Mouse (Mus musculus) testis, adult 2 months (tissue): ENCODE results near the gene Pdhx. TPM values are rescaled to one million over a fixed set of nuclear protein-coding genes. Genes with fewer than 3 reads are reported as not detected.

ENCODE experiments used
- H3K27ac ChIP-seq: fragments of 200-500 bp; 2 replicates; pipeline ENCODE4 v1.5.1; 2012; ENCODE audit warnings: low read depth, low read length; ENCODE audit not compliant: control insufficient read depth, insufficient read depth
- H3K27me3 ChIP-seq: fragments of 200-500 bp; 2 replicates; pipeline ENCODE4 v1.6.1; 2012; ENCODE audit warnings: mild to moderate bottlenecking, low read length, moderate library complexity; ENCODE audit not compliant: control insufficient read depth, insufficient read depth
- H3K36me3 ChIP-seq: fragments of 200-500 bp; 2 replicates; pipeline ENCODE4 v1.6.1; 2012; ENCODE audit warnings: mild to moderate bottlenecking, low read length; ENCODE audit not compliant: control insufficient read depth, insufficient read depth
- H3K4me1 ChIP-seq: fragments of 200-500 bp; 2 replicates; pipeline ENCODE4 v1.6.1; 2012; ENCODE audit warnings: low read length; ENCODE audit not compliant: control insufficient read depth, insufficient read depth
- H3K4me3 ChIP-seq: fragments of 200-500 bp; 2 replicates; pipeline ENCODE4 v1.5.1; 2012; ENCODE audit warnings: low read depth, mild to moderate bottlenecking, low read length, moderate library complexity, mixed read lengths; ENCODE audit not compliant: control insufficient read depth
- CTCF ChIP-seq: fragments of 200-500 bp; IDR thresholded peaks from 2 replicates; pipeline ENCODE4 v1.5.1; 2012; ENCODE audit warnings: low read depth, mild to moderate bottlenecking, inconsistent platforms, low read length, moderate library complexity; ENCODE audit not compliant: control insufficient read depth, insufficient read depth, insufficient replicate concordance
- POLR2A ChIP-seq: fragments of 200-500 bp; IDR thresholded peaks from 2 replicates; pipeline ENCODE4 v1.6.1; 2012; ENCODE audit warnings: low read depth, mild to moderate bottlenecking, inconsistent platforms, low read length, moderate library complexity; ENCODE audit not compliant: control insufficient read depth
- polyA plus RNA-seq: library from polyadenylated mRNA; depleted of rRNA; stranded (reverse); fragments of >200 nt; gene quantifications from 2 replicates; pipeline ENCODE4 v1.2.3, GENCODE M21; 2012

Pdhx gene
- polyA plus RNA-seq, 1 experiment, result 47.9 TPM

- no peak overlapping the region for H3K4me3 ChIP-seq
- no peaks in the 10 kb centered on the region; the same call in 1 of the 2 replicates for H3K4me1 ChIP-seq
- no peaks in the 10 kb centered on the region for H3K27me3 ChIP-seq
- no peak overlapping the region for H3K27ac ChIP-seq
- TF ChIP-seq CTCF, result no peak
- no peak for TF ChIP-seq POLR2A
- H3K36me3 ChIP-seq, result no peaks in the 10 kb centered on the region
Observed at GRCm38 (mm10) chr2:103069752-103070405, 3.4 kb downstream of the Pdhx start.

- H3K4me3 ChIP-seq, result no peak overlapping the region
- TF ChIP-seq POLR2A, result no peak
- no peak for TF ChIP-seq CTCF
- H3K4me1 ChIP-seq, result no peaks in the 10 kb centered on the region; the same call in 1 of the 2 replicates
- no peaks in the 10 kb centered on the region for H3K27me3 ChIP-seq
- no peak overlapping the region for H3K27ac ChIP-seq
- no peaks in the 10 kb centered on the region for H3K36me3 ChIP-seq
Observed at GRCm38 (mm10) chr2:103068602-103069001, 4.7 kb downstream of the Pdhx start.

- no peaks in the 10 kb centered on the region for H3K27me3 ChIP-seq
- no peak overlapping the region for H3K4me3 ChIP-seq
- H3K36me3 ChIP-seq, result no peaks in the 10 kb centered on the region
- TF ChIP-seq CTCF (no peak), POLR2A (no peak)
- no peak overlapping the region for H3K27ac ChIP-seq
- no peaks in the 10 kb centered on the region; the same call in 1 of the 2 replicates for H3K4me1 ChIP-seq
Observed at GRCm38 (mm10) chr2:103067552-103068207, 5.6 kb downstream of the Pdhx start.

GRCm38 (mm10) chr2:103066683-103067551 is 6.4 kb downstream of the Pdhx start:
- H3K27ac ChIP-seq, result no peak overlapping the region
- H3K4me1 ChIP-seq, result no peaks in the 10 kb centered on the region; the same call in 1 of the 2 replicates
- no peaks in the 10 kb centered on the region for H3K36me3 ChIP-seq
- no peak overlapping the region for H3K4me3 ChIP-seq
- no peaks in the 10 kb centered on the region for H3K27me3 ChIP-seq
- no peak for TF ChIP-seq CTCF

GRCm38 (mm10) chr2:103062865-103063264 is 10.4 kb downstream of the Pdhx start:
- Histone ChIP-seq H3K4me1 (no peaks in the 10 kb centered on the region), H3K36me3 (no peaks in the 10 kb centered on the region), H3K27me3 (no peaks in the 10 kb centered on the region), H3K27ac (no peak overlapping the region), H3K4me3 (no peak overlapping the region)
- no peak; the same call in 1 of the 2 replicates for TF ChIP-seq CTCF
- no peak for TF ChIP-seq POLR2A

GRCm38 (mm10) chr2:103058266-103058665 is 15.0 kb downstream of the Pdhx start:
- no peaks in the 10 kb centered on the region for H3K4me1 ChIP-seq

GRCm38 (mm10) chr2:103055820-103056219 is 17.5 kb downstream of the Pdhx start:
- TF ChIP-seq CTCF (no peak), POLR2A (no peak)
- Histone ChIP-seq H3K36me3 (peaks cover 1% of the 10 kb centered on the region; the same call in 1 of the 2 replicates), H3K4me1 (no peaks in the 10 kb centered on the region), H3K4me3 (no peak overlapping the region), H3K27me3 (no peaks in the 10 kb centered on the region), H3K27ac (no peak overlapping the region)

More at GRCm38 (mm10) chr2:103058266-103058665, 15.0 kb downstream of the Pdhx start:
- H3K27ac ChIP-seq, result no peak overlapping the region
- TF ChIP-seq POLR2A (no peak), CTCF (no peak)
- no peaks in the 10 kb centered on the region for H3K27me3 ChIP-seq
- no peak overlapping the region for H3K4me3 ChIP-seq
- peaks cover 1% of the 10 kb centered on the region; the same call in 1 of the 2 replicates for H3K36me3 ChIP-seq
